Comparison of ENCODE assay signal across 9 mouse cellular contexts in the genomic region with DNA sequence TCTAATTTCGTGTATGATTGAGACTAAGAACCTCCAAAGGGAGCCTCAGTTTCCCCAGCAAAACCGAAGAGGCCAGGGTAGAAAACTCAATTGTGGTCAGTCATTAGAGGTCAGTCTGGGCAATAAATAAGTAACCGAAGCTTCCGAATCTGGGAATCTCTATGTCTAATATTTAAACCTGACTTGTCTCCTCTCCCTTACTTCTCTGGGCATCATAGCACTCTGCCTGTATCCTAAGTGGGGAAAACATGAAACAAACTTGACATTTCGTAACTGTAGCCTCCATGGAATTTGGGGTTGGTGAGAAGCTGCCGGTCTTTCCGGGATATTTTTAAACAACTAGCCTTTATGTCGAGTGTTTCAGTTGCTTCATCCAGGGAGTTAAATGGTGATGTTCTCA. TPM values are rescaled to one million over a fixed set of nuclear protein-coding genes. Genes with fewer than 3 reads are reported as not detected.
DNase-seq lines count a peak whose midpoint lies in the region; ATAC-seq and TF ChIP-seq lines count a peak whose summit lies in the region.
"Had no signal": no experiment of that assay in that cellular context is flagged by ENCODE, and none has a peak within 500 bp of the region (broad histone marks: within the 10 kb centered on the region; RNA-seq: fewer than 3 reads in every experiment).

No protein-coding gene starts in this region.

- H3K27ac ChIP-seq in heart, embryonic 11.5 days (ENCODE audit: low read depth, low read length): no peak overlapping the region
- 0 out of 2 replicates have a peak overlapping the region, but pooled peaks have one; percentile 17 for H3K27ac ChIP-seq in limb, embryonic 12.5 days
- no peak overlapping the region for H3K27ac ChIP-seq in limb, embryonic 10.5 days
- H3K27ac ChIP-seq in kidney, postnatal 0 days: peak overlapping the region; percentile 51
- peak overlapping the region; percentile 82 for H3K27ac ChIP-seq in small intestine, adult 2 months (ENCODE audit: insufficient read depth, low read depth, low read length)

- H3K36me3 ChIP-seq in heart, embryonic 11.5 days (ENCODE audit: control insufficient read depth, insufficient read depth, low read length): no peaks in the 10 kb centered on the region
- H3K36me3 ChIP-seq in limb, embryonic 12.5 days: no peaks in the 10 kb centered on the region
- H3K36me3 ChIP-seq in limb, embryonic 10.5 days: no peaks in the 10 kb centered on the region
- no peaks in the 10 kb centered on the region for H3K36me3 ChIP-seq in kidney, postnatal 0 days (ENCODE audit: insufficient read depth, low read length)
- no peaks in the 10 kb centered on the region for H3K36me3 ChIP-seq in small intestine, adult 2 months (ENCODE audit: control insufficient read depth, insufficient read depth, low read length)

- peaks cover 4% of the 10 kb centered on the region; the same call in 1 of the 2 replicates for H3K4me1 ChIP-seq in heart, embryonic 11.5 days (ENCODE audit: control insufficient read depth, insufficient read depth, low read length)
- H3K4me1 ChIP-seq in limb, embryonic 12.5 days (replicated peaks): peaks cover 14% of the 10 kb centered on the region
- peaks cover 18% of the 10 kb centered on the region for H3K4me1 ChIP-seq in limb, embryonic 10.5 days
- 0 out of 2 replicates have a peak, but pooled peaks cover 7% of the 10 kb centered on the region for H3K4me1 ChIP-seq in kidney, postnatal 0 days (replicated peaks; ENCODE audit: insufficient read depth, low read length)
- H3K4me1 ChIP-seq in small intestine, adult 2 months (ENCODE audit: control insufficient read depth, insufficient read depth, insufficient read length, low read length): peaks cover 5% of the 10 kb centered on the region; the same call in 1 of the 2 replicates

- no peak overlapping the region for H3K4me3 ChIP-seq in heart, embryonic 11.5 days (ENCODE audit: low read depth, low read length)
- H3K4me3 ChIP-seq in limb, embryonic 12.5 days (replicated peaks): no peak overlapping the region; the same call in 1 of the 2 replicates
- H3K4me3 ChIP-seq in limb, embryonic 10.5 days: no peak overlapping the region
- H3K4me3 ChIP-seq in kidney, postnatal 0 days (replicated peaks; ENCODE audit: low read depth, low read length): peak overlapping the region; percentile 30; the same call in 1 of the 2 replicates
- H3K4me3 ChIP-seq in small intestine, adult 2 months (ENCODE audit: low read depth, low read length): no peak overlapping the region

- no peak for ATAC-seq in heart, embryonic 11.5 days (replicated peaks; ENCODE audit: insufficient number of reproducible peaks, low FRiP score, low TSS enrichment)
- ATAC-seq in limb, embryonic 12.5 days (ENCODE audit: insufficient number of reproducible peaks, insufficient read depth, low FRiP score, low TSS enrichment, low read depth): no peak
- ATAC-seq in kidney, postnatal 0 days (replicated peaks; ENCODE audit: low FRiP score, low read depth): no peak
- ATAC-seq in frontal cortex, adult (ENCODE audit: low TSS enrichment): no peak; the same call in 1 of the 2 replicates

- DNase-seq in heart, adult 8-10 months (ENCODE audit: low spot score): no peak
- no peak for DNase-seq in limb, embryonic 10.5 days (ENCODE audit: low spot score)
- no peak for DNase-seq in kidney, postnatal 0 days (ENCODE audit: low spot score)
- no peak for DNase-seq in testis, postnatal 10 days (ENCODE audit: low spot score)
- DNase-seq: gastrocnemius, postnatal 36 days had no signal

- peak overlapping the region; percentile 51 for H3K4me2 ChIP-seq in heart, embryonic 11.5 days
- peak overlapping the region; percentile 48 for H3K4me2 ChIP-seq in limb, embryonic 12.5 days
- peak overlapping the region; percentile 56 for H3K4me2 ChIP-seq in kidney, postnatal 0 days (ENCODE audit: low read length)

- no peak for TF ChIP-seq CTCF in kidney, postnatal 0 days (IDR thresholded peaks at IDR 0.05; ENCODE audit: low read depth)
- TF ChIP-seq CTCF in small intestine, adult 2 months (IDR thresholded peaks at IDR 0.05; ENCODE audit: extremely low read depth, insufficient read length, insufficient replicate concordance, low read depth, low read length): no peak

- no peaks in the 10 kb centered on the region for H3K27me3 ChIP-seq in heart, embryonic 11.5 days (ENCODE audit: control insufficient read depth, insufficient read depth, low read length)
- H3K27me3 ChIP-seq in limb, embryonic 12.5 days: no peaks in the 10 kb centered on the region
- no peaks in the 10 kb centered on the region for H3K27me3 ChIP-seq in limb, embryonic 10.5 days (ENCODE audit: low read depth, poor library complexity, severe bottlenecking)
- no peaks in the 10 kb centered on the region for H3K27me3 ChIP-seq in kidney, postnatal 0 days (ENCODE audit: insufficient read depth, low read length)
- no peaks in the 10 kb centered on the region for H3K27me3 ChIP-seq in small intestine, adult 2 months (ENCODE audit: control insufficient read depth, insufficient read depth, low read length)

- H3K9me3 ChIP-seq in heart, embryonic 11.5 days (replicated peaks; ENCODE audit: control insufficient read depth, low read length): no peaks in the 10 kb centered on the region
- H3K9me3 ChIP-seq in limb, embryonic 12.5 days: no peaks in the 10 kb centered on the region
- H3K9me3 ChIP-seq in limb, embryonic 10.5 days (replicated peaks): no peaks in the 10 kb centered on the region
- H3K9me3 ChIP-seq in kidney, postnatal 0 days (replicated peaks; ENCODE audit: low read length): no peaks in the 10 kb centered on the region

- no peak overlapping the region for H3K9ac ChIP-seq in heart, embryonic 11.5 days (ENCODE audit: low read depth, low read length)
- H3K9ac ChIP-seq in limb, embryonic 12.5 days (replicated peaks): 0 out of 2 replicates have a peak overlapping the region, but pooled peaks have one; percentile 23
- H3K9ac ChIP-seq in kidney, postnatal 0 days (ENCODE audit: low read depth, low read length): 0 out of 2 replicates have a peak overlapping the region, but pooled peaks have one; percentile 51

- no peak for TF ChIP-seq POLR2A in small intestine, adult 2 months (IDR thresholded peaks at IDR 0.05; ENCODE audit: low read depth, low read length)

- 77% methylated on average over 8 of the region's 8 CpGs for WGBS in heart, embryonic 11.5 days (ENCODE audit: insufficient replicate concordance)
- 80% methylated on average over 8 of the region's 8 CpGs for WGBS in limb, embryonic 12.5 days
- WGBS in limb, embryonic 10.5 days: 89% methylated on average over 8 of the region's 8 CpGs
- WGBS in kidney, postnatal 0 days: 49% methylated on average over 8 of the region's 8 CpGs
- WGBS in small intestine, adult 2 months: 33% methylated on average over 8 of the region's 8 CpGs

RNA-seq across cellular contexts. Expression of a gene that starts 0.3 kb away (rescaled TPM):
- 4.1 and 4.7 TPM in 2 replicates for polyA plus RNA-seq in heart, embryonic 11.5 days (2014; fragmentation: Nextera tagmentation; extraction: Ambion mirVana)
- 1 to 10 TPM; 6.2 to 9.7 (median 7.1) TPM for total RNA-seq in heart, adult 8-10 months (2022)
- 2.1 and 2.2 TPM in 2 replicates for polyA plus RNA-seq in limb, embryonic 12.5 days (2016; fragmentation: Nextera tagmentation; extraction: Ambion mirVana)
- 1.9 and 2.2 TPM in 2 replicates for polyA plus RNA-seq in limb, embryonic 10.5 days (2016; fragmentation: Nextera tagmentation; extraction: Ambion mirVana)
- polyA plus RNA-seq in kidney, postnatal 0 days (2015; fragmentation: Nextera tagmentation; extraction: Ambion mirVana): 7.1 and 7.3 TPM in 2 replicates
- 2.2 and 3.8 TPM in 2 replicates for polyA plus RNA-seq in small intestine, adult 2 months (2012; rRNA removed)

Comparison
In these comparisons a context has a peak if more than half of its experiments do, and no peak if none do; other contexts are left out.
1. H3K27ac ChIP-seq: peak in limb, embryonic 12.5 days (single experiment), kidney, postnatal 0 days (single experiment) and small intestine, adult 2 months (single experiment); none in heart, embryonic 11.5 days (single experiment) and limb, embryonic 10.5 days (single experiment).
2. Peak in every context shown above with its lines, with median percentiles within 50 percentile points of each other: H3K4me2 ChIP-seq.